Mouse (Mus musculus): ENCODE data around the gene Slc17a4.

Slc17a4 gene

GRCm38 (mm10) chr13:23914376-23915167, at the start of gene Slc17a4:
Gene Slc17a4, minus strand, starts transcription at chr13:23915009.
- DNase-seq: no peak

GRCm38 (mm10) chr13:23959776-23960175, 45.0 kb upstream of the Slc17a4 start:
- no peak for DNase-seq

GRCm38 (mm10) chr13:23950928-23951327, 36.1 kb upstream of the Slc17a4 start:
- DNase-seq: peak; percentile 70

GRCm38 (mm10) chr13:23949484-23950246, 34.9 kb upstream of the Slc17a4 start:
- DNase-seq: no peak

GRCm38 (mm10) chr13:23946254-23946653, 31.4 kb upstream of the Slc17a4 start:
- no peak for DNase-seq

- no peak for DNase-seq
Observed at GRCm38 (mm10) chr13:23942861-23943260, 28.1 kb upstream of the Slc17a4 start.

- DNase-seq: no peak
Observed at GRCm38 (mm10) chr13:23940291-23940690, 25.5 kb upstream of the Slc17a4 start.

- no peak for DNase-seq
Observed at GRCm38 (mm10) chr13:23938699-23939098, 23.9 kb upstream of the Slc17a4 start.

- DNase-seq: no peak
Observed at GRCm38 (mm10) chr13:23934211-23934520, 19.4 kb upstream of the Slc17a4 start, which contains the start of gene Hist1h2aa. Gene Hist1h2aa, plus strand, starts transcription at chr13:23934462.

- no peak for DNase-seq
Observed at GRCm38 (mm10) chr13:23933421-23934210, 18.8 kb upstream of the Slc17a4 start, which contains the start of gene Hist1h2ba. Gene Hist1h2ba, minus strand, starts transcription at chr13:23934156.

- no peak for DNase-seq
Observed at GRCm38 (mm10) chr13:23930904-23931303, 16.1 kb upstream of the Slc17a4 start.

GRCm38 (mm10) chr13:23930461-23930860, 15.7 kb upstream of the Slc17a4 start:
- no peak for DNase-seq

GRCm38 (mm10) chr13:23928637-23929036, 13.8 kb upstream of the Slc17a4 start:
- no peak for DNase-seq

- no peak for DNase-seq
Observed at GRCm38 (mm10) chr13:23925792-23926191, 11.0 kb upstream of the Slc17a4 start.

- DNase-seq: no peak
Observed at GRCm38 (mm10) chr13:23917674-23918073, 2.9 kb upstream of the Slc17a4 start.

GRCm38 (mm10) chr13:23916132-23916531, 1.3 kb upstream of the Slc17a4 start:
- DNase-seq: no peak

- DNase-seq: no peak
Observed at GRCm38 (mm10) chr13:23913791-23914306, 960 bp downstream of the Slc17a4 start.

- no peak for DNase-seq
Observed at GRCm38 (mm10) chr13:23911335-23911734, 3.5 kb downstream of the Slc17a4 start.

GRCm38 (mm10) chr13:23910121-23910520, 4.7 kb downstream of the Slc17a4 start:
- peak; percentile 34 for DNase-seq

GRCm38 (mm10) chr13:23906906-23907305, 7.9 kb downstream of the Slc17a4 start:
- no peak for DNase-seq

- peak; percentile 20 for DNase-seq
Observed at GRCm38 (mm10) chr13:23898242-23898641, 16.6 kb downstream of the Slc17a4 start.

GRCm38 (mm10) chr13:23893269-23893593, 21.6 kb downstream of the Slc17a4 start:
- no peak for DNase-seq

GRCm38 (mm10) chr13:23892592-23893268, 22.1 kb downstream of the Slc17a4 start:
- no peak for DNase-seq

Measured in thymus, postnatal 4 days (tissue).